Mouse (Mus musculus): Measurements from ENCODE around the gene Urb1. TPM values are rescaled to one million over a fixed set of nuclear protein-coding genes. Genes with fewer than 3 reads are reported as not detected.

The Urb1 gene
- 8.1 and 9.6 TPM in 2 replicates for polyA plus RNA-seq (2015; fragmentation: Nextera tagmentation; extraction: Ambion mirVana)

GRCm38 (mm10) chr16:90809975-90810715 is at the start of gene Urb1:
Gene Urb1, minus strand, starts transcription at chr16:90810413.
- peak within 1 kb of the TSS; percentile 67 for H3K4me2 ChIP-seq
- peak within 1 kb of the TSS; percentile 72 for H3K9ac ChIP-seq
- H3K4me3 ChIP-seq = peak within 1 kb of the TSS; percentile 79
- no peaks in the 10 kb centered on the region for H3K9me3 ChIP-seq
- peak; percentile 96 for ATAC-seq (ENCODE audit: low FRiP score)
- H3K4me1 ChIP-seq (replicated peaks) = peaks cover 23% of the 10 kb centered on the region
- WGBS = under 1% methylated on average over 47 of the region's 47 CpGs
- H3K36me3 ChIP-seq = peaks cover 6% of the 10 kb centered on the region
- no peaks in the 10 kb centered on the region for H3K27me3 ChIP-seq
- H3K27ac ChIP-seq = peak within 1 kb of the TSS; percentile 80

- Histone ChIP-seq H3K4me3 (no peak overlapping the region), H3K9me3 (no peaks in the 10 kb centered on the region), H3K4me2 (no peak overlapping the region), H3K4me1 (replicated peaks) (no peaks in the 10 kb centered on the region), H3K27ac (no peak overlapping the region), H3K36me3 (no peaks in the 10 kb centered on the region), H3K9ac (no peak overlapping the region), H3K27me3 (no peaks in the 10 kb centered on the region)
- 90% methylated on average over 4 of the region's 4 CpGs for WGBS
- no peak for ATAC-seq (ENCODE audit: low FRiP score)
These were observed 48.0 kb upstream of the Urb1 start for GRCm38 (mm10) chr16:90858206-90858605.

GRCm38 (mm10) chr16:90856552-90857200 is 46.5 kb upstream of the Urb1 start:
- H3K27me3 ChIP-seq = no peaks in the 10 kb centered on the region
- no peak overlapping the region for H3K4me3 ChIP-seq
- H3K4me2 ChIP-seq = no peak overlapping the region
- WGBS = 95% methylated on average over 6 of the region's 6 CpGs
- H3K9ac ChIP-seq = no peak overlapping the region
- ATAC-seq (ENCODE audit: low FRiP score) = no peak
- H3K9me3 ChIP-seq = no peaks in the 10 kb centered on the region
- no peaks in the 10 kb centered on the region for H3K36me3 ChIP-seq
- no peak overlapping the region for H3K27ac ChIP-seq
- no peaks in the 10 kb centered on the region for H3K4me1 ChIP-seq (replicated peaks)

- Histone ChIP-seq H3K27me3 (no peaks in the 10 kb centered on the region), H3K4me3 (no peak overlapping the region), H3K4me1 (replicated peaks) (0 out of 2 replicates have a peak, but pooled peaks cover 14% of the 10 kb centered on the region), H3K9me3 (no peaks in the 10 kb centered on the region), H3K27ac (no peak overlapping the region), H3K4me2 (no peak overlapping the region), H3K9ac (no peak overlapping the region), H3K36me3 (no peaks in the 10 kb centered on the region)
- ATAC-seq (ENCODE audit: low FRiP score) = no peak
- WGBS = 55% methylated on average over 11 of the region's 11 CpGs
These were observed 41.6 kb upstream of the Urb1 start for GRCm38 (mm10) chr16:90851621-90852334.

GRCm38 (mm10) chr16:90850881-90851280 is 40.7 kb upstream of the Urb1 start:
- Histone ChIP-seq H3K27ac (no peak overlapping the region), H3K4me1 (replicated peaks) (0 out of 2 replicates have a peak, but pooled peaks cover 14% of the 10 kb centered on the region), H3K36me3 (no peaks in the 10 kb centered on the region), H3K4me3 (no peak overlapping the region), H3K9me3 (no peaks in the 10 kb centered on the region), H3K9ac (no peak overlapping the region), H3K27me3 (no peaks in the 10 kb centered on the region), H3K4me2 (no peak overlapping the region)
- ATAC-seq (ENCODE audit: low FRiP score) = no peak; the same call in 1 of the 2 replicates
- WGBS = 60% methylated on average over 7 of the region's 7 CpGs

- no peaks in the 10 kb centered on the region for H3K36me3 ChIP-seq
- no peak overlapping the region for H3K9ac ChIP-seq
- no peaks in the 10 kb centered on the region for H3K9me3 ChIP-seq
- 46% methylated on average over 12 of the region's 12 CpGs for WGBS
- no peak overlapping the region for H3K4me3 ChIP-seq
- no peak for ATAC-seq (ENCODE audit: low FRiP score)
- H3K4me2 ChIP-seq = no peak overlapping the region
- 0 out of 2 replicates have a peak, but pooled peaks cover 19% of the 10 kb centered on the region for H3K4me1 ChIP-seq (replicated peaks)
- H3K27me3 ChIP-seq = no peaks in the 10 kb centered on the region
- H3K27ac ChIP-seq = no peak overlapping the region
These were observed 39.0 kb upstream of the Urb1 start for GRCm38 (mm10) chr16:90849262-90849661.

GRCm38 (mm10) chr16:90848697-90849096 is 38.5 kb upstream of the Urb1 start:
- Histone ChIP-seq H3K4me1 (replicated peaks) (0 out of 2 replicates have a peak, but pooled peaks cover 19% of the 10 kb centered on the region), H3K4me3 (no peak overlapping the region), H3K36me3 (no peaks in the 10 kb centered on the region), H3K27ac (no peak overlapping the region), H3K4me2 (no peak overlapping the region), H3K9ac (no peak overlapping the region), H3K27me3 (no peaks in the 10 kb centered on the region), H3K9me3 (no peaks in the 10 kb centered on the region)
- WGBS = 71% methylated on average over 7 of the region's 7 CpGs
- ATAC-seq (ENCODE audit: low FRiP score) = no peak

GRCm38 (mm10) chr16:90845591-90845990 is 35.4 kb upstream of the Urb1 start:
- WGBS = 49% methylated on average over 13 of the region's 13 CpGs
- ATAC-seq (ENCODE audit: low FRiP score) = peak; percentile 26; the same call in 1 of the 2 replicates

GRCm38 (mm10) chr16:90845038-90845437 is 34.8 kb upstream of the Urb1 start:
- H3K4me2 ChIP-seq = no peak overlapping the region
- H3K4me1 ChIP-seq (replicated peaks) = peaks cover 36% of the 10 kb centered on the region
- H3K4me3 ChIP-seq = no peak overlapping the region
- 61% methylated on average over 6 of the region's 6 CpGs for WGBS
- H3K9me3 ChIP-seq = no peaks in the 10 kb centered on the region
- H3K36me3 ChIP-seq = no peaks in the 10 kb centered on the region
- no peaks in the 10 kb centered on the region for H3K27me3 ChIP-seq
- H3K9ac ChIP-seq = no peak overlapping the region
- no peak for ATAC-seq (ENCODE audit: low FRiP score)
- 0 out of 2 replicates have a peak overlapping the region, but pooled peaks have one; percentile 19 for H3K27ac ChIP-seq

More at GRCm38 (mm10) chr16:90845591-90845990, 35.4 kb upstream of the Urb1 start:
- no peak overlapping the region for H3K9ac ChIP-seq
- no peaks in the 10 kb centered on the region for H3K36me3 ChIP-seq
- H3K4me3 ChIP-seq = no peak overlapping the region
- peaks cover 36% of the 10 kb centered on the region for H3K4me1 ChIP-seq (replicated peaks)
- H3K4me2 ChIP-seq = no peak overlapping the region
- no peaks in the 10 kb centered on the region for H3K27me3 ChIP-seq
- no peaks in the 10 kb centered on the region for H3K9me3 ChIP-seq
- 0 out of 2 replicates have a peak overlapping the region, but pooled peaks have one; percentile 19 for H3K27ac ChIP-seq

- no peak overlapping the region for H3K9ac ChIP-seq
- H3K36me3 ChIP-seq = no peaks in the 10 kb centered on the region
- peak; percentile 40; the same call in 1 of the 2 replicates for ATAC-seq (ENCODE audit: low FRiP score)
- H3K4me1 ChIP-seq (replicated peaks) = peaks cover 27% of the 10 kb centered on the region
- no peak overlapping the region for H3K4me3 ChIP-seq
- no peaks in the 10 kb centered on the region for H3K9me3 ChIP-seq
- 17% methylated on average over 9 of the region's 9 CpGs for WGBS
- peak overlapping the region; percentile 59 for H3K27ac ChIP-seq
- H3K27me3 ChIP-seq = 0 out of 2 replicates have a peak, but pooled peaks cover 4% of the 10 kb centered on the region
- no peak overlapping the region for H3K4me2 ChIP-seq
These were observed 32.0 kb upstream of the Urb1 start for GRCm38 (mm10) chr16:90842164-90842563.

GRCm38 (mm10) chr16:90837431-90837830 is 27.2 kb upstream of the Urb1 start:
- Histone ChIP-seq H3K4me2 (no peak overlapping the region), H3K36me3 (no peaks in the 10 kb centered on the region), H3K9ac (no peak overlapping the region), H3K4me3 (no peak overlapping the region), H3K9me3 (no peaks in the 10 kb centered on the region), H3K27me3 (peaks cover 26% of the 10 kb centered on the region), H3K27ac (no peak overlapping the region), H3K4me1 (replicated peaks) (peaks cover 27% of the 10 kb centered on the region)
- ATAC-seq (ENCODE audit: low FRiP score) = no peak
- 50% methylated on average over 8 of the region's 8 CpGs for WGBS

Data from hindbrain, embryonic 13.5 days (tissue).